Mouse (Mus musculus) ZHBTc4 (cell line): ENCODE measurements around the gene 1700037H04Rik.

Source experiments
- DNase-seq: peaks from one replicate; pipeline ENCODE4 v3.0.0-alpha.2; 2011; ENCODE audit warnings: low read depth, low spot score

1700037H04Rik gene

DNA sequence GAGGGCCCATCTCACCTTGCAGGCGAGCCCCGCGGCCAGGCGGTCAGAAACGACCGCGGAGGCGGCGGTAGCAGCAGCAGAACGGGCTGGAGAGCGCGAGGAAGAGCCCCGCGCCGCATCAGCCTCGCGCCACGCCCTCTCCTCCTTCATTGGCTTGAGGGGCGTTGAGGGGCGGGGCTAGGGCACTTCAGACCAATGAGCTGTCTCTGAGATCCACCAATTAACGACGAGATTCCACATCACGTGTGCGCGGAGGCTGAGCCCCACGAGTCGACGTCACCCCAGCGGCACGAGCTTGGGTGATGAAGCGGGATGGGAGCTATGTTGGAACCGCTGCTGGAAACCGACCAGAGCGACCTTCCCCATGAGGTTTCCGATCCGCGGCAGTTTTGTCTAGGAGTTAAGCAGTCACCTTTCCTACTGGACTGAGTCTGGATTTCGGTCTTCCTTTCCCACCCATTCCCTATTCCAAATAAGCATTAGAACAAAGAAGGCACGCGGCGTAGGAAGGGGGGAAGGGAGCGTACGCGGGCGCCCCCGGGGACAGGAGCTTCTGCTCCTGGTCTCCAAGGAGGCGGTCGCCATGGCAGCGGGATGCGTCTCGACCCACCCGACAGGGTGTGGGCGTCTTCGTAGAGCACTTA, at the start of gene 1700037H04Rik:
1700037H04Rik (minus strand) TSS at position 144 of the 644 bp plus-strand sequence.
- DNase-seq = peak; percentile 99

DNA sequence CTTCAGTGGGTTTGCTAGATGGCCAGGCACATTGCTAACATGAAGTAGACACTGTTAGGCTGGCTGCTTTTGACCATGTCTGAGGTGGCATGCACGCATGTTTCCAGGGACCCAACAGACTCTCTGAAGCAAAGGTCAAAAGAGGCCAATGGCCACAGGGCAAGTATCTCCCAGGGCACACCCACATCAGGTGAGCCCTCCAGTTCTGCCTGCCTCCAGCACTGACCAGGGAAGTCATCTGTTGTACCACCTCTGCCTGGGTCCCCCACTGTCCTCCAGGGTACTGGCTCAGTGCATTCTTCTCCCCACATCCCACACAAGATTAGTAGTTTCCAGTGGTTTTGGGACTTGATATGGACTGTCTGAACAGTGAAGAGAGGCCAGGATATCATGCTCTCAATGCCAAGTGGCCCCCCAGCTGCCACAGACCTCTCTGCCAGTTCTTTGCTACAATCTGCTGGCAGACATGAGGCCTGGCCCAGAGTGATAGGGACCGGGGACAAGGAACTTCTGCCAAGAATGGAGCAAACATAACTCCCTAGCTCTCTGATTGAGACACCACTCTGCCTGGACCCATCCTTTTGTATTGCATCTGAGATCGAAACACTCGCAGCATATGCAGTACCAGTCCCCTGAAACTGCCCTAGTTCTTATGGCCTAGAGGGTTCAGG, 49.4 kb upstream of the 1700037H04Rik start:
- no peak for DNase-seq

DNA sequence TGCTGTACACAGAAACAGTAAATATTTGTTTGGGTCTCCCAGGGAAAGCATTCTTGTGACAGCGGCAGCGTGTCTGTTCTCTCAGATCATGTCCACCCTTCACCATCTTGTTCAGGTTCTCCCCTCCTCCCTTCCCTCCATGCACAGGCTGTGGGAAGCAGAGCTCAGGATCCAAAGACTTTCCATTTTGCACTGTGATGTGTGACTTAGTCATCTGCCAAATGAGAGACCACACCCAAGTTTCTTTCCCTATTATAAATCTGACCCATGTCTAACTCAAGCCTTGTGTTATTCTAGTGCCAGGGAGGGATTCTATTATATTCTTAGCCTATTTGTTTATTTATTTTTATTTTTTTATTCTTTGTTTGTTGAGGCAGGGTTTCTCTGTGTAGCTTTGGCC, 48.5 kb upstream of the 1700037H04Rik start:
- DNase-seq = no peak

DNA sequence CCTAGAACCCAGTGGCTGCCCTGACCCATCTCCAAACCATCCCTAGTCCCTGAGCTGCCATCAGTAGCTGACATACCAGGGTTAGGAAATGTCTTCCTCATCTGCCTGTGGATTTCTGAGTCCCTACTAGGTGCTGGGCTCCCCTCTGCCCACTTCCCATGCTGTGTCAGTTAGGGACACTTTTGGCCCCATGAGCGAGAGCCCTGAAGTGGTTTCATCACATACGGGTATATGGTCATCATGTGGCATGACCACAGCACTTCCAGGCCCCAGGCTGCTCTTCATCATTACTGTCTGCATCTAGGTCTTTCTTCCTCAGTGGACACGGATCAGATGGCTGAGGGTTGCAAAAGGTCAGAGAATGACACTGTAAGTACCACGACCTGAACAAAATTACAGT, 46.9 kb upstream of the 1700037H04Rik start, which contains the start of gene Ap5s1:
Ap5s1 (plus strand) TSS at position 301 of the 400 bp plus-strand sequence.
- DNase-seq = no peak

DNA sequence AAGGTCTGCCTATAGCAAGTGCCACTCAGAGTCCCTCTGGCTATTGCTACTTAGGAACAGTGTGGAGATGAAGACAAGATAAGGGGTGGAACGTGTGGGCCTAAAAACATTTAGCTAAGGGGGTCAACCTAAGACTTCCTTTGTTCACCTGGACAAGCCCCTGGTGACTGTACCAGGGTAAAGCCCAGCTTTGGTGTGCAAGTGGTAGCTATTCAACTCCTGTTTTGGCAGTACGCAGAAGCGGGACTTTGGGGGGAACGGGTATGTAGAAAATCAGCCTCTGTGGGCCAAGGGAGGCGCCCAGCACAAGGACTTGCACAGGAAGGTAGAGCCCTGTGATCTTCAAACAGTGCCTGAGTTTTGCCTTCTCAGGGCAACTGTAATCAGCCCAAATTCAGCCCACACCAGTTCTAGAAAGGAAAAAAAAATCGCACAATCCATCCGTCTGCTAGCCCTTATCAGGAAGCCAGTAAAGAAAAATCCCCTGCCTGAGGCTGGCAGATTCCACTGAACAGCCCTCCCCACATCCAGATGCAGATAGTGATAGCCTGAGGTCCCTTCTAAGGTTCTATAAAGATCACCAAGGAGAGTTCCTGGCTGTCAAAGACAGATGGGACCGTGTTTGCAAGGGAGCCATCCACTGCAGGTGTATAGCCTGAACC, 45.8 kb upstream of the 1700037H04Rik start:
- no peak for DNase-seq

- peak; percentile 71 for DNase-seq
Observed at GRCm38 (mm10) chr2:131204410-131204981, 44.6 kb upstream of the 1700037H04Rik start.

GRCm38 (mm10) chr2:131203816-131204409, 44.0 kb upstream of the 1700037H04Rik start:
- DNase-seq = no peak

DNA sequence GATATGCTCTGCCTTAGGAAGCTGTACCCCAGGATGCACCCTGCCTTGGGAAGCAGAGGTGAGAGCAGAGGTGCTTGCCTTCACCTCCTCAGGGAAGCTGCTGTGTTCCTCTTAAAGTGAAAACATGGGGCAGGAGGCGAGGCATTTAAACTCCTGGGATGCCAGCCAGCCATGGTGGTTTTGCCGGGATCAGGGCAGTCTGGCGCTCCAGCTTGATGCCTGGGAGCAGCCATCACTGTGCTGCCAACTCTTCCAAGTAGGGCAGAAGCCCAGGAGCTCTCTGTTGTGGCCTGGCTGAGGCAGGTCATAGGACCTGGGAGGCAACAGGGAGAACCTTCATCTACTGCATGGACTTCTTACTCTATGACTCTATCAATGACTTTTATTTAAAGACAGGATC, 41.4 kb upstream of the 1700037H04Rik start:
- no peak for DNase-seq

DNA sequence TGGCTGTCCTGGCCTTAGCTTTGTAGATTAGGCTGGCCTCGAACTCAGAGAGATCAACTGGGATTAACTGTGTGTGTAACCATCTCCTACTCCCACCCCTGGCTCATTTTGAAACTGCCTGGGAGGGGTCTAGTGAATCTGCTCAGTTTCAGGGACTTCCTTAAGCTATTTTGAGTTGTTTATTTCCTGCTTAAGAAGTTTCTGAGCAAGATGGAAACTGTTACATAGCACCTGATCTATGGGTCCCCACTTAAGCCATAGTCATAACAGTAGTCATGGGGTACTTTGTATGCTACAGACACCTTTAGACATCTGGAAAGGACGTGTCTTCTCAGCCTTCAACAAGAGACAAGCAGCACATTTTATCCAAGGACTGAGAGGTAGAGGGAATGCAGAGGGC, 40.8 kb upstream of the 1700037H04Rik start:
- no peak for DNase-seq

DNA sequence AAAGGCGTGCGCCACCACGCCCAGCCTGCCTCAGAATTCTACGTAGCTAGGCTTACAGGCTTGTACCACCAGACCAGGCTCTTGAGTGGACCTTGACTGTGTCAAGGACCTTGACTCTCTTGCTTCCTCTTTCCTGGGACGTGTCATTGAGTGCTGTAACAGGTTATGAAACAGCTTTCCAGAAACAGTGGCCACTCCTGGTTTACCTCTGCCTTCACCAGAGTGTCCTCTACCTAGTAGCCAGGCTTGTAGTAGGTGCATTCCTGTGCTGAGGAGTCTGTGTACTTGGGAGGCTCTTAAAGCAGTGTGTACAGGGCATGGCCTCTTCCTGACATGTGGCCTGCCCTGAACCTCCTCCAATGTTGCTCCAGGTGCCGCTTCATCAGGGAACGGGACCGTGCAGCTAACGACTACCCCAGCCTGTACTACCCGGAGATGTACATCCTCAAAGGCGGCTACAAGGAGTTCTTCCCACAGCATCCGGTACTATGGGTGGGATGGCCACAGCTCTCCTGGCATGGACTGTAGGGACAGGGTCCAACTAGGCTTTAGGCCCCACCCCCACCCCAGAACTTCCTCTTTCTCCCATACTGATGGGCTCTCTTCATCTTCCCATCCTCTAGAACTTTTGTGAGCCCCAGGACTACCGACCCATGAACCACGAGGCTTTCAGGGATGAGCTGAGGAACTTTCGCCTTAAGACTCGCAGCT, 36.9 kb upstream of the 1700037H04Rik start:
- DNase-seq = no peak

DNA sequence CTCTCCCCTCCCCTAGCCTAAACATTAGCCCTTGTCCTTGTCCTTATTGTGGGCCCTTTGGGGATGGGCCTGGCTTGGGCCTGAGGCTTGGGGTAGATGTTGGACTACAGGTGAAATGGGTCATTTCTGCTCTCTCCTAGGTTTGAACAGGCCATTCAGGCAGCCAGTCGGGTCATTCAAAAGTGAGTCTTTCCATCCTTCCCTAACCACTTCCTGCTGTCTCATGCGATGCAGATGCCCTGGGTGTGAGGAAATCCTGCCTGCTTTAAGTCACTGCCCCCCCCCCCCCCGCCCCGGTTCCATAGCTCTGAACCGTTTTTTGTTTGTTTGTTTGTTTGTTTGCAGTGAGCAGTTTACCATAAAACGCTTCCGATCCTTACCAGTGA, 31.1 kb upstream of the 1700037H04Rik start:
- no peak for DNase-seq

DNA sequence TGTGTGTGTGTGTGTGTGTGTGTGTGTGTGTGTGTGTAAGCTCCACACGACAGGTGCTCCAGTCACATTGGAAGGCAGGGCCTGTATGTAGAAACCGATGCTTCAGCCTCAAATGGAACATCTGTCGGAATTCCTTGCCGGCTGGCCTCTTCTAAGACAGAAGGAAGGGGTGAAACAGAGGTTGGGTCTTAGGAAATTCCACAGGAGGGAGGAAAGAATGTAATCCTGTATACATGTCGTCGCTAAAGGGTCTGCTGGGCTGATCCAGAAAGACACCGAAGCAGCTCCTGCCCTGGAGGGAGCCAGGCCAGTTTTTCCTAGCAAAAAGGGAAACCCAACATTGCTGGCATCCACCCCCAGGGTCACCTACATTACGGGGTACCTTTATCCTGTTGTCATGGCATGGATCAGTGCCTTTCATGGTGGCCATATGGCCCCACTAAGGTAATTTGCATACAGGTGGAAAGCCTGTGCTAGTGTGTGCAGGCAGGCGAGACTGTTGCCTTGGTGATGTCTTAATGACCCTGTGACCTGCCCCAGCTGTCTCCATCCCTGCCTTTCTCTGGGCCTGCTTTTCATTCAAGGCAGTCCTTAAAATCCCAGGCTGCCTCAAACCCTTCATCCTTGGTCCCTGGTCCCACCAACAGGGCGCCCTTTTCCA, 30.6 kb upstream of the 1700037H04Rik start:
- DNase-seq = peak; percentile 41

DNA sequence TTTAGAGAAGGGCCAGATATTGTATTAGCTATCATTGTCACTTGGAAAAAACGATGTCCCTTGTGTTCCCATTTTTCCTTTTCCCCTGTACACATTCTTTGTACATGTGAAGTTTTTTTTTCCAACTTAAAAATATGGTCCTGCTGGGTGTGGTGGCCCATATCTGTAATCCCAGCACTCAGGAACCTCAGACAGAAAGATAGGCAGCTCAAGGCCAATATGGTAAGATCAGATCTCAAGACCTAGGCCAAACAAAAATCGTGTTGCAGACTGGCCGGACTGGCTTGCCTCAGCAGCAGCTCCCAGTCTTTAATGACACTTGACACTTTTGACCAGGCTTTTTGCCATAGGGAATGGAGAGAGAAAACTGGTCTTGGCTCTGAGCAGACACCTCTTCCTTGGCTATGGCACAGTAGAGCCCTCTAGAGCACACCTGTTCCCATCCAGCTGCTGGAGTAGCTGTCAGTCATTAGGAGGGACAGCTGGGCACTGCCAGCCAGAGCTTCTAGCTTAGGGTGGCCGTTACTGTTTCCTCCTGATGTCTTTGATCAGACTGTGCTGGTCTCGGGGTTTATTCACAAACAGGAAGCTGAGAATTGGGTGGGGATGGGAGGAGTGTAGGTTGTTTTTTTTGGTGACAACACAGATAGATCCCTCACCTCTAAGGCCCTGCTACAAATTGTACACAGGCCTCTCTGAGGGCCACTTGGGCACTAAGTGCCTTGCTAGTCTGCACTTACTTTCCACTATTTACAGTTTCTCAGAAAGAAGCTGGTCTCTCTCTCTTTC, 29.8 kb upstream of the 1700037H04Rik start:
- no peak for DNase-seq

GRCm38 (mm10) chr2:131188311-131188710, 28.4 kb upstream of the 1700037H04Rik start:
- DNase-seq = no peak

- DNase-seq = no peak
Observed at GRCm38 (mm10) chr2:131187602-131187922, 27.7 kb upstream of the 1700037H04Rik start.

DNA sequence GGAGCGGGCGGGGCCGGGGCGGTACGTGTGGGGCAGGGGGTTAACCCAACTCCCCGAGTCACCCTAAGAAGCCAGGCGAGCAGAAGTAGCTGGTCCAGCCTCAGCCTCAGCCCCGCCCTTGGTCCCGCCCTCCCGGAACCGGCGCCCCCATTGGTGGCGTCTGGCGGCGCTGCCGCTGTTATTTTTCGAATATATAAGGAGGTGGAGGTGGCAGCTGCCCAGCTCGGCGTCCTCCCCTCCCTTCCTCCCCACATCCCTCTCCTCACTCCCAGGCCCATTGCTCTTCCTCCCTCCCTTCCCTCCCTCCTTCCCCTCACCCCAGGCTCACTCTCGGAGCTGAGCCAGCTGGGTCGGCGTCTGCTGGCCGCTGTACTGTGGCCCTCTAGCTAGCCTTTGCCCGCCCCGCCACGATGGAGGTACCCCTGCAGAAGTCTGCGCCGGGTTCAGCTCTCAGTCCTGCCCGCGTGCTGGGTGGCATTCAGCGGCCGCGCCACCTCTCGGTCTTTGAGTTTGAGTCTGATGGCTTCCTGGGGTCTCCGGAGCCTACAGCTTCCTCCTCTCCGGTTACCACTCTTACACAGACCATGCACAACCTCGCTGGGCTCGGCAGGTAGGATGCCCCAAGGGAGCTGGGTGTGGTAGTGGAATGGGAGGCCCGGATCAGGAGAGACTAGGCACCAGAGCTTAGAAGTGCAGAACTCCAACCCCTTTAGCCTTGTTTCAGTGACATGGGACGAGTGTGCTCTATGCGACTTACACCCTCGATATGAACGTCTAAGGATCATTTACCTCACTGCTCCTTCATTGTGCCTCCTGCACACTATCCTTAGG, 27.1 kb upstream of the 1700037H04Rik start, which contains the start of the genes Cdc25b and Spef1:
Cdc25b (plus strand) TSS at position 179 of the 831 bp plus-strand sequence.
Spef1 (minus strand) TSS at position 512 of the 831 bp plus-strand sequence.
- DNase-seq = peak; percentile 86

- no peak for DNase-seq
Observed at GRCm38 (mm10) chr2:131186343-131186742, 26.5 kb upstream of the 1700037H04Rik start.

DNA sequence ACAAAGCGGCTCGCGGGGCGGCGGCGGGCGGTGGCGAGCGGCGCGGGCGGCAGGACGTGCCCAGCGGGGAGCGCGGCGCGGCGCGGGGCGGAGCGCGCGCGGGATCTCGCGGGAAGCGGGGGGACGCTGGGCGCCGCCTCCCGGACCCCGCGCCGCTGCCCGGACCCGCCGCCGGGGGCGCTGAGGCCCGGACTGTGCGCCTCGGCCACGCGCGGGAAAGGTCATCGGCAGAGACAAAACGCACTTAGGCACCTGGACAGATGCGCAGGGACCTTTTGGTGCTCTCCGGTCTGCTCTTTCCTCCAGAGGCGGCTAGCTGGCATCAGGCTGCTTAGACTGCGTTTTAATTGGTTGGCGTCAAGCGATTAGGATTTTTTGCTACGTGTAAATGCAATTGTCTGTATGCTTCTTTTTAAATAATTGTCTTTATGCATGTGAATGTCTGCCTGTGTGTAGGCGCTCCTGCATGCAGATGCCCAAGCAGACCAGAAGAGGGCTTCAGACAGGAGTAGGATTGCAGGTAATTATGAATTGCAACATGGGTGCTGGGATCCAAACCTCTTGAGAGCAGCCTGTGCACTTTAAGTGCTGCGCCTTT, 20.2 kb upstream of the 1700037H04Rik start, which contains the start of gene Cenpb:
Cenpb (minus strand) TSS at position 78 of the 598 bp plus-strand sequence.
- DNase-seq = peak; percentile 92
